ENCODE assay signal across 8 mouse cellular contexts in genomic region chr17:3326903-3327279, GRCm38 (mm10). TPM values are rescaled to one million over a fixed set of nuclear protein-coding genes. Genes with fewer than 3 reads are reported as not detected.
DNase-seq lines count a peak whose midpoint lies in the region; ATAC-seq and TF ChIP-seq lines count a peak whose summit lies in the region.

No protein-coding gene starts in this region.

- no peak for DNase-seq in layer of hippocampus, adult 2 months (ENCODE audit: low spot score in 2 of 2)
- no peak for DNase-seq in layer of hippocampus, adult 9-11 months
- DNase-seq in embryonic facial prominence, embryonic 11.5 days (ENCODE audit: low spot score), result no peak
- DNase-seq in frontal cortex, postnatal 25 days (ENCODE audit: low spot score in 2 of 2), result no peak
- no peak for DNase-seq in gastrocnemius, postnatal 14 days
- no peak for DNase-seq in B cell, adult 2 months

- no peaks in the 10 kb centered on the region for H3K9me3 ChIP-seq in embryonic facial prominence, embryonic 11.5 days (replicated peaks; ENCODE audit: control insufficient read depth, low read length)
- H3K9me3 ChIP-seq in intestine, postnatal 0 days (ENCODE audit: control insufficient read depth), result no peaks in the 10 kb centered on the region
- H3K9me3 ChIP-seq in neural tube, embryonic 13.5 days, result no peaks in the 10 kb centered on the region

- peak overlapping the region; percentile 74 for H3K9ac ChIP-seq in embryonic facial prominence, embryonic 11.5 days (replicated peaks; ENCODE audit: low read length)
- H3K9ac ChIP-seq in intestine, postnatal 0 days (ENCODE audit: low read depth, low read length), result peak overlapping the region; percentile 70
- peak overlapping the region; percentile 71 for H3K9ac ChIP-seq in neural tube, embryonic 13.5 days

- H3K4me1 ChIP-seq in embryonic facial prominence, embryonic 11.5 days (ENCODE audit: control insufficient read depth, insufficient read depth, low read length), result no peaks in the 10 kb centered on the region
- H3K4me1 ChIP-seq in intestine, postnatal 0 days (replicated peaks; ENCODE audit: control insufficient read depth, insufficient read depth, low read length), result peaks cover 4% of the 10 kb centered on the region; the same call in 1 of the 2 replicates
- H3K4me1 ChIP-seq in neural tube, embryonic 13.5 days (replicated peaks), result peaks cover 30% of the 10 kb centered on the region

- H3K4me2 ChIP-seq in embryonic facial prominence, embryonic 11.5 days (ENCODE audit: low read depth, low read length), result peak overlapping the region; percentile 92
- peak overlapping the region; percentile 97 for H3K4me2 ChIP-seq in intestine, postnatal 0 days (replicated peaks; ENCODE audit: low read depth)
- peak overlapping the region; percentile 71 for H3K4me2 ChIP-seq in neural tube, embryonic 13.5 days

- under 1% methylated on average over 25 of the region's 25 CpGs for WGBS in embryonic facial prominence, embryonic 11.5 days
- under 1% methylated on average over 25 of the region's 25 CpGs for WGBS in intestine, postnatal 0 days
- WGBS in neural tube, embryonic 13.5 days, result under 1% methylated on average over 25 of the region's 25 CpGs

- H3K36me3 ChIP-seq in embryonic facial prominence, embryonic 11.5 days (replicated peaks; ENCODE audit: control insufficient read depth, insufficient read depth, low read depth, low read length), result no peaks in the 10 kb centered on the region
- H3K36me3 ChIP-seq in intestine, postnatal 0 days (ENCODE audit: control insufficient read depth, insufficient read depth), result no peaks in the 10 kb centered on the region
- H3K36me3 ChIP-seq in neural tube, embryonic 13.5 days, result no peaks in the 10 kb centered on the region

- peak overlapping the region; percentile 61 for H3K4me3 ChIP-seq in layer of hippocampus, adult 2 months
- peak overlapping the region; percentile 65 for H3K4me3 ChIP-seq in embryonic facial prominence, embryonic 11.5 days (ENCODE audit: low read depth, low read length)
- peak overlapping the region; percentile 73 for H3K4me3 ChIP-seq in intestine, postnatal 0 days (ENCODE audit: low read depth, low read length)
- H3K4me3 ChIP-seq in neural tube, embryonic 13.5 days, result peak overlapping the region; percentile 55

- no peaks in the 10 kb centered on the region for H3K27me3 ChIP-seq in embryonic facial prominence, embryonic 11.5 days (ENCODE audit: control insufficient read depth, insufficient read depth, low read length)
- no peaks in the 10 kb centered on the region for H3K27me3 ChIP-seq in intestine, postnatal 0 days (replicated peaks; ENCODE audit: control insufficient read depth, insufficient read depth, low read length)
- H3K27me3 ChIP-seq in neural tube, embryonic 13.5 days, result peaks cover 38% of the 10 kb centered on the region

- peak overlapping the region; percentile 19; the same call in 1 of the 2 replicates for H3K27ac ChIP-seq in layer of hippocampus, adult 2 months
- no peak overlapping the region for H3K27ac ChIP-seq in embryonic facial prominence, embryonic 11.5 days (replicated peaks; ENCODE audit: low read depth, low read length)
- no peak overlapping the region for H3K27ac ChIP-seq in intestine, postnatal 0 days (ENCODE audit: low read depth, low read length)
- H3K27ac ChIP-seq in neural tube, embryonic 13.5 days (replicated peaks), result no peak overlapping the region

- no peak for TF ChIP-seq CTCF in layer of hippocampus, adult 2 months (conservative IDR thresholded peaks at IDR 0.05)
- TF ChIP-seq CTCF in intestine, postnatal 0 days (IDR thresholded peaks at IDR 0.05; ENCODE audit: low read depth), result no peak

- intact Hi-C loops in gastrocnemius, postnatal 14 days (cut with DNase I; ENCODE audit: low total_unique reads), result no loop called here

- no peak for ATAC-seq in embryonic facial prominence, embryonic 11.5 days (replicated peaks; ENCODE audit: insufficient number of reproducible peaks, low FRiP score, low TSS enrichment, low read depth)
- no peak for ATAC-seq in intestine, postnatal 0 days
- ATAC-seq in neural tube, embryonic 13.5 days (ENCODE audit: low read depth), result peak; percentile 38; the same call in 1 of the 2 replicates

RNA-seq across cellular contexts. Expression of gene Tiam2, which starts 0.5 kb away (rescaled TPM):
- total RNA-seq in layer of hippocampus, adult 2 months (2021), result 10 to 100 TPM; 33.8 to 42.9 TPM
- 8.9 and 11.9 TPM in 2 replicates for polyA plus RNA-seq in embryonic facial prominence, embryonic 11.5 days (2014; fragmentation: Nextera tagmentation; extraction: Ambion mirVana)
- 1.9 and 2.1 TPM in 2 replicates for polyA plus RNA-seq in intestine, postnatal 0 days (2015; fragmentation: Nextera tagmentation; extraction: Ambion mirVana)
- 7.9 and 9.2 TPM in 2 replicates for polyA plus RNA-seq in neural tube, embryonic 13.5 days (2015; fragmentation: Nextera tagmentation; extraction: Ambion mirVana)
- total RNA-seq in gastrocnemius, postnatal 14 days (2021), result 1 to 10 TPM; 3.1 to 3.9 TPM
